Mouse (Mus musculus): ENCODE measurements around the gene Nfyb.

DNA sequence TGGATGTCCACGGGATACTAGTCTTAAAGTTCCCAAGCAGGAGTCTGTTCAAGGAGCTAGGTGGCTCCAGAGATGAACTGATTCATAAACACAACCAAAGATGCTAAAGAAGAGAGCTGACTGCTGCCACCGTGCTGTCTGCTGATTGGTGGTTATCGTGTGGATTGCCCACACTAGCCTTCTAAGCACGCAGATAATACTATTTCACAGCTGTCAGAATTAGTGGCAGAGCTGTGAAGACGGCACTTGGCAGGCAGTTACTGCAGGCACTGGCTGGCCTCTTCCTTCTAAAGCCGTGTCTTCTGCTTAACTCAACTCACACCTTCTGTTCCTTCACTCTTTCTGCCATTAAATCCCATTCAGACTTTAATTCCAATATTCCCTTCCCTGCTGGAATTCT is 5.6 kb downstream of the Nfyb start:
- TF ChIP-seq EP300 (IDR thresholded peaks at IDR 0.05; ENCODE audit: insufficient read depth, low read depth, low read length) (no peak), POLR2A (IDR thresholded peaks at IDR 0.05; ENCODE audit: insufficient read depth, low read length) (no peak), CTCF (IDR thresholded peaks at IDR 0.05; ENCODE audit: low read depth, low read length) (no peak)

Measured in ES-Bruce4 (cell line).